Mouse (Mus musculus) spleen, postnatal 10 days (tissue): Measurements from ENCODE around the gene Slc25a24.

Experiments
- DNase-seq, 2 experiments: peaks; one replicate each; pipeline ENCODE4 v3.0.0; 2021 to 2022; ENCODE audit warnings: low spot score in 2 of 2

Slc25a24 gene

DNA sequence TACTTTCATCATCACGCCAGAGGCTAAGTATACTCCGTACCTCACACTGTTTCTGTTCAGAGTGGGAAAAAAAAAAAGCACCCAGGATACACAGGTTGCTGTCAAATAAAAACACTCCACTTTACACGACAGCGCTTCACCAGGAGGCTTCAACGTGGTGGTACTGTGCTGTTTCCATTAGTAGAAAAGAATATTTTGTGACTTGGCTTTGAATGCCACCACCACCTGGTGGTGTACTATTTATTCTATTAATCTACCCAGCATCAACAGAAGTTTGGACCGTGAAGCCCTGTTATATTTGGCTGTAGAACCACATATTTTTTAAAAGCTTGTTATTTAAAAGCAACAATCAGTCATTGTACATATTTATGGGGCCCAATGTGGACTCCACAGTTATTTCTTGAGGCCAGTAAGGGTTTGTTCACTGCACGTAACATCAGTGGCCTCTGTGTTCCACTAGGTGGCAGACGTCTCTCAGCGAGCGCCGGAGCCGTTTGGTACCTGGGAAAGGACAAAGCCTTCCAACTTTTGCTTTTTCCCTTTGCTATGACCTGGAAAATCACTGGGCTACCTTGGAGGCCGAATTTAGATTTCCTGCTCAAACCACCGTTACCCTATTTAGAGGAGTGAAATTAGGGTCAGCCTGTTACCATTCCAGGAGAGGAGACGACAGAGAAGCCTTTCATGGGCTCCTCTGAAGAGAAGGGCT, 48.3 kb downstream of the Slc25a24 start:
- peak; percentile 17 to 57 for DNase-seq

DNA sequence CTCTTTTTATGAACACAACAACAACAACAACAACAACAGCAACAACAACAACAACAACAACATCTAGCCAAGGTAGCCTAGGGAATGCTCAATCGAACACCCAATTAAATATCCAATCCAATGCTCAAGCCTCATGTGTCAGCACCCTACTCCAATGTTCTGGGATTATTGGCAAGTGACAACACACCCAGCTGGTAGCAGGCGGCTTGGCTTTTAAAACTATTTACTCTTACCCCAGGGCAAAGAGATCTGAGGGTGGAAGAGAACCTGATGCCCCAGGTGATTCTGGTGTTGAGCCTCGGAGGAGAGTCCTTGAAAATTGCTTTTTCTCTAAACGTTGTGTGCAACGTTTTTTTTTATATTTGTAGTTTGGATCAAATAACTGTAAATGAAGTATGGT, 51.4 kb downstream of the Slc25a24 start:
- DNase-seq, result no peak

DNA sequence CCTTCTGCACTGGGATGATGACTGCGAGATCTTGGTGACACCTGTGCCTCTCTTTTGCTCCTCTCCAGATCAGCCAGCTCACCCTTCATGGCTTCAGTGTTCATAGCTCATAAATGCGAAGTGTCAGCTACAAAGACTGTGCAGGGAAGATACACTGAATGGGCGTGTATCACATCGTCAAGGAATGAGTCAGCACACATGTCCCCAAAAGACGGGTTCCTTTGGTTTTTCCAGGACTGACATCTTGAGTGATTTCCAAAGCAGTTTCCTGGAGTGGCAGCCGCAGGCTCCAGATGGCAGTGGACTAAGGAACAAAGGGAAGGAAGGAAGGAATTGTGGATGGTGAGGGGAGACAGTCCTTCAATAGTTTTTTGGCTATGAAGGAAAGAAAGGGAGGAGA, 55.8 kb downstream of the Slc25a24 start:
- no peak for DNase-seq

DNA sequence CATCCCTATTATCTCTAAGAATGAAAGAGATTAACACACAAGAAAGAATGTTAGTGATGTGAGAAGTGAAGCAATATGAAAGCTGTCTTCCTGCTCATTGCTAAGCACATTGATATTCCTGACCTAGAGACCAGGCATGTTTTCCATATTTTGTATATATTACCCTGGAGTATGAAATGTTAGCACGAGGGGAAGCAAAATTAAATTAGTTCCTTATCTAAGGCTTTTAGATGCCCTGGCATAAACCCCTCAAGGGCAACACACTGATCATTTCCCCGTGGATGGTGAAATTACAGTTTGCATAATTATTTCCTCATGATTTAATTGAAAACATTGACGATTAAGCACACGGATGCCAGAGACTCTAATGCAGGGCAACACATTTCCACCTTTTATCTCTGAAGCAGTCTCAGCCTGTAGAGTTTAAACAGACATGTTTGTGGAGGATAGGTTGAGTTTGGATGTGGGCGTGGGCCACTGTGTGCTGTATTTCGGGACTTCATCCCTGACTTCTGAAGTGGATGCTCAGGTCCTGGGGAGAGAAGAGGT, 56.7 kb downstream of the Slc25a24 start:
- DNase-seq, result no peak

DNA sequence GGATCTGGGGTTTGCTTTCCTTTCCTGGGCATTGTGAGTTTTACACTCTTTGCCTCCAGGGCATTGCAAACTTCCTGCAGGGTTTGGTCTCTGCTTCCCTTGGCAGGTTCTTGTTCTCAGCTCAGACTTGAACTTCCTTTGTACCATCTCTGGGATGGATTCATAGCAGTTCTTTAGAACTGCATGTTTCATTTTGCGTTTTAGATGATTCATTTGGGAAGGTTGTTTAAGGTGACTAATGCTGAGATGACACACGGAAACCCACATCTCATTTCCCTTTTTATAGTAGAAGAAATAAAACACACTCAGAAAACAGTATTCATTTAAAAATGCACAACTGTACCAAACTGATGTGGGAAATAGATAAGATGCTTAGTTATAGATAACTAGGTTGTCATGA, 73.2 kb downstream of the Slc25a24 start:
- no peak for DNase-seq

DNA sequence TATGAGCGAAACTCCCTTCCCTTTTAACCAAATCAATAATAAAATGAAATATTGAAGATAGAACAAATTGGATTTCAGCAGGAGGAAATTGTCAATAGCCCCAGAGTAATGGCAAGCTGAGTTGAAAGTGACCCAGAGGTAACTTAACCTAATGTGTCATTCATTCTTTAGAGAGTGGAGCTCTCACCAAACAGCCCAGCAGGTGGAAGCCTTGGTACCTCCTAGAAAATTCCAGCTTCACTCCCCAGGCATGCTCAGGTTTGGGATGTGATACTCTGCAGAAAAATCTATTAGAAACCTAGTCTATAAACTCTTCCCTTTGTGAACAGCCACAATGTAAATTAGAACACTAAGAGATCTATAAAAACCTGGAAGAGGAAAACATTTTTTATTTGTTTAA, 76.3 kb downstream of the Slc25a24 start:
- DNase-seq, result no peak

DNA sequence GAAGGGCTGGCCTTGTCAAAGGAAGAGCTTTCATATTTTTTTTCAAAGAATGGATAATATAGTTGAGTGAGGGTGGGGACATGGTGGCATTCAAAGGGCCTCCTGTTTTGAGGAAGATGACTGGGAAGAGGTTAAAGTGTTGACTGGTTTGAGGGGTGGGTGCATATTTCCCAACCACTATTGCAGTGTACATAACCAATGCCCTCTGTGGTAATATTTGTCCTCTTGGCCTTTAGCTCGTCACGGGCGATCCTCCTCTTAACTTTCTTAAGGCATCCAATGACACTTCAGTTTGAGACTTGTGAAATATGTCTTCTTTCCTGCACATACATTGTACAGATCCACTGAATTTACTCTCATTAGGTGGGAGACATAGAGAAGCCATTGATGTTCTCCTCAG, 89.4 kb downstream of the Slc25a24 start:
- no peak for DNase-seq

DNA sequence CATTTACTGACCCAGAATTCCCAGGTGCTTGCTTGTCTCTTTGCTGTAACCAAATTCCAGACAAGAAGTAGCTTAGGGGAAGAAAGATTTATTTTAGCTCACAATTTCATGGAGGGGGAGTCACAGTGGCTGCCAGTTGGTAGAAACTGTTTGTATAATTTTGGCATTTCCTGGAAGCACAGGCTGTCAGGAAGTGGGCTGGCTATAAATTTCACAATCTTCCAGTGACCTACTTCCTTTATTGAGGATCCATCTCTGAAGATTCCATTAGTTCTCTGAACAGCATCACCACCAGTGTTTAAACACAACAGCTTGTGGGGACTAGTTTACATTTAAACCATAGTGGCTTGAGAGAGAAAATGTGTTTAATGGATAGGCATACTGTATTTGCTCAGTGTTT, 93.4 kb downstream of the Slc25a24 start:
- no peak for DNase-seq
